Mouse (Mus musculus): ENCODE results near the gene Pigc.

- TF ChIP-seq MAX (IDR thresholded peaks at IDR 0.05; ENCODE audit: low read depth): no peak
- TF ChIP-seq POLR2A (IDR thresholded peaks at IDR 0.05; ENCODE audit: insufficient read length, low read depth): no peak
- TF ChIP-seq TCF3 (IDR thresholded peaks at IDR 0.05; ENCODE audit: insufficient read length, low read depth): no peak
- TF ChIP-seq E2F4 (IDR thresholded peaks at IDR 0.05; ENCODE audit: insufficient read depth): no peak
- no peak for TF ChIP-seq TCF12 (IDR thresholded peaks at IDR 0.05; ENCODE audit: insufficient read depth, poor library complexity, severe bottlenecking)
- TF ChIP-seq REST (IDR thresholded peaks at IDR 0.05; ENCODE audit: insufficient read depth, insufficient read length): no peak
- no peak for TF ChIP-seq POLR2AphosphoS2 (IDR thresholded peaks at IDR 0.05; ENCODE audit: insufficient read length, low read depth)
- no peak for TF ChIP-seq CEBPB (IDR thresholded peaks at IDR 0.05; ENCODE audit: insufficient read depth, poor library complexity, severe bottlenecking)
- TF ChIP-seq MYOG (IDR thresholded peaks at IDR 0.05; ENCODE audit: control insufficient read depth in 1 of 3, insufficient read depth in 1 of 3, insufficient read length in 2 of 3, low read depth in 2 of 3): no peak
These were observed 36.7 kb upstream of the Pigc start for GRCm38 (mm10) chr1:161932286-161932685.

Data from myocyte (in vitro differentiated cells).